Mouse (Mus musculus): ENCODE results near the gene Tet2.

Tet2 gene

DNA sequence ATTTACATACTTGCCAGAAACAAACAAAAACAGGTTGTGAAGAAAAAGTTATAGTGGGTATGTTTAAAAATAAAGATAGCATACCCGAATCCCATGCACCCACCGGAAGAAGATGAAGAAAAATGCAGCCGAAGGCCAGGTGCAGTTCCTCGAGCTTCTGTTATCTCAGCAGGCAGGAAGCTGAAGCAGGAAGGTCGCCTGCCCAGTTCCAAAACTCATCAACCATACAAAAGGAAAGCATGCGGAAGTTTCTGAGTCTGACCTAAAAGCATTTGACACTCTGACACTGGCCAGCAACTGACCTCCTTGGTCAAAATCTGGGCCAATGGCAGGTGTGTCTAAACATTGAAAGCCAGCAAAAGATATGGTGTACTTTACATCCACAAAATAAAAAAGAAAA, 26.8 kb downstream of the Tet2 start:
- DNase-seq (ENCODE audit: low spot score): no peak

DNA sequence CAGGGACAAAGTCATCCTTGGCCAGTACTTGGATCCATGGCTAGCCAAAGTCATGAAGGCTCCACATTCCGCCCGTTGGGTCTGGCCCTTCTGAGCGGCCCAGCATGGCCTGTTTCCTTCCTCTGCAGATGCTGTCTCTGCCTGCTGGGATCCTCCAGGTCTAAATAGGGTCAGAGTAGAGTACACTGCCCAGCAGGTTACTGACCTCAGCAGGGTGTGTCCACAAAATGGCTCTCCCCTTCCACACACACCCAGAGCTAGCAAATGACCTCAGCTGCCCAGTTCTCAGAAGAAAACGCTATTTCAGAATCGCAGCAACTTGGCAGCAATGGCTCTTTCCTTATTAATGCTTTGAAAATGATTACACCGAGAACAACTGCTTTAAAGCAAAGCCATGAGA, 27.5 kb downstream of the Tet2 start:
- DNase-seq (ENCODE audit: low spot score): no peak

DNA sequence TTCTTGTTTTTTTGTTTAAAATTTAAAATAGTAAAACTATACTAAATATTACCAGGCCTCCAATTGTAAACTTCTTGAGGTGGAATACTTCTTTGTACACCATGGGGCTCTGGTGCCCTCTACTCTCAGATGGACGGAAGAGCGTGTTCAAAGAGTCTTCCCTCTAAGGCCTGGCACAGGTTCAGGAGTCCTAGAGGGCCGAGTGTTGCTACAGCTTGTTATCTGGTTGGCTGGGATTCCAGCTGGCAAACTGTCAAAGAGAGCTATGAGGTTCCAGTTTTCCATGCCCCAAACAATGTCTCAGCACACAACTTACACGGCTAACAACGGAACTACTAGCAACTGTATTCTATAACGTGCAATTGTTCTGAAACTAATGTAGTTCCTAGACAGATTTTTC, 28.8 kb downstream of the Tet2 start:
- DNase-seq (ENCODE audit: low spot score): peak; percentile 61

DNA sequence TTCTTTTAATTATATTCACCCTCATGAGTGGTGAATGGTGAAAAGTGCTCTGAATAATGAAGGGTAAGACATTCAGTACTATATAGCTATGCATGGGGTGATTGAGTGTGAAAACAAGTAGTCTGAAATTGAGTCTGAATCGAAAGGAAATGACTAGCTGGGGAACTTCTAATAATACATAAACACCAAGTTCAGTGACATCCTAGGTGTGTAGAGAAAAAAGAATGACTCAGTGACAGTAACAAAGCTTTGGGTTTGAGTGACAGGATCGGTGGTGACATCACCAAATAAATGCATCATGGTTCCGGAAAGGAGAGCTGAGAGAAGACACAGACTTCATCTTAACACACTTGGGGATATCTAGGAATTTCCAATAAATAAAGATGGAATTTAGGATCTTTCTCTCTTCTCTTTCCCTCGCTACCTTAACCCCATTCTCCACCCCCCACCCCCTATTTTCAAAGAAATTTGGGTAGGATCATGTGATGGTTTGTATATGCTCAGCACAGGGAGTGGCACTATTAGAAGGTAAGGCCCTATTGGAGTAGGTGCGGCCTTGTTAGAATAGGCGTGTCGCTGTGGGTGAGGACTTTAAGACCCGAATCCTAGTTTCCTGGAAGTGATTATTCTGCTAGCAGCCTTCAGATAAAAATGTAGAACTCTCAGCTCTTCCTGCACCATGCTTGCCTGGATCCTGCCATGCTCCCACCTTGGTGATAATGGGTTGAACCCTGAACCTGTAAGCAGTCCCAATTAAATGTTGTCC, 29.6 kb downstream of the Tet2 start:
- no peak for DNase-seq (ENCODE audit: low spot score)

DNA sequence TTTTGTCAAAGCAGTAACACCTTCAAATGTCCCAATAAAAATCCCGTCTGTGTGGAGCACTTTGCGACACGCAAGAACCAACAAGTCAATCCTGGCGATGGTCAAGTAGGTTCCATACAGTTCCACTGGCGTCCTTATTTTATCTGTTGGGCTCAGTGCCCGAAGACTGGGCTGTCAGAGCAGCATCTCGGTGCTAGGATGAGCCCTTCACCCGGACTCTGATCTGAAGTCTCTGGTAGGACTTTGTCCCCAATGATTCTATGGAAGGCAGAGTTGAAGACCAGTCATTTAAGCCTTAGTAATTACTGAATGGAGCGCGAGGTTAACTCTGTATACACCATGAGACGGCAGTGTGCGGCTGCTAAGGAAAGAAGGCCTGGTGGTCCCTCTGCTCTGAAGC, 30.6 kb downstream of the Tet2 start:
- DNase-seq (ENCODE audit: low spot score): no peak

DNA sequence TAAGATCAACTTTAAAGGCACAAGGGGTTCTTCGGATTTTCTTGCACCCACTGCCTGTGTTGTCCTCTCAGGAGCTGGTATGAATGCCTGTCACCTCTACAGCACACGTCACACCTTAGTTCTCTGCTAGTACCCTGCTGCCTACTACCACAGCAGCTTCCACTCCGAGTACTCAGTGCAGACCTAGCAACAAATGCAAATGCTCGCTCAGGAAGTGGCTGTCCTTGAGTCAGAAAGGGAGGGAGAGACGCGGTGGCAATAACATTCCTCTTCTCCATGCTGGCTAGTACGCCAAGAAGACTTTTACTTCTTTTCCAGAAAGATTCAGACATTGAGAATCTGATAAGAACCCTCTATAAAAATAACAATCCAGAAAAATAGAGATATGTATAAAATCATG, 31.5 kb downstream of the Tet2 start:
- DNase-seq (ENCODE audit: low spot score): no peak

DNA sequence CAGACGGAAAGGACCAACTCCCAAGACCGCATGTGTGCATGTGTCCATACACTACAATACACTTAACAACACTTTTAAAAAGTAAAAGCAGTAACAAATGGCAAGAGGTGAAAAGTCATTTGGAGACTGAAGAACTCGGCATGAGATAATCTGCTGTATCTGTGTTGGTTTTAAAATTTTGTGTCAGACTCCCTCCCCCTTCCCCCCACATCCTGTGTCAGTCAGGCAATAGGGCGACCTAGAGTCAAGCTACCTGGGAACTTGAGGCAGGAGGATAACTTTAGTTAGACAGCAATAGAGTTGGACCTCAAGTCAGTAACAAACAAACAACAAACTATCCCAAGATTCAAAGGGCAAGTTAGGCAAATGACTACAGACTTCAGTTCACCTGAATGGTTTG, 34.6 kb downstream of the Tet2 start:
- no peak for DNase-seq (ENCODE audit: low spot score)

DNA sequence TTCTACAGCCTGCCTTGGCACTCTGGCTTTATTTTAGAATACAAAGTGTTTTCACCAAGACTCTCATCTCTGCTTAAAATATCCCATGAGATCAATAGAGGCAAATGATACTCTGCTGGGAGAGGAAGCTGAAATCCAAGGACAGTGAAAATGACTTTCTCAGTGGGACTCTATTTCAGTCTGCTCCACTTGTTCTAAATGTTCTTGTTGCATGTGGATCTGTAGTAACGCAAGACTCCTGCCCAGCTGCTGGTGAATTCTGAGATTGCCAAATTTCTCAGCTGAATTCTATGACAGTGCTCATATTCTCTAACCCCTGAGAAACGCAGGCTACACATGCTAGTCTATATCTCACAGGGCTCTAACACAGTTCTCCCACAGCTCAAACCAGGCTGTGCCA, 35.1 kb downstream of the Tet2 start:
- DNase-seq (ENCODE audit: low spot score): no peak

DNA sequence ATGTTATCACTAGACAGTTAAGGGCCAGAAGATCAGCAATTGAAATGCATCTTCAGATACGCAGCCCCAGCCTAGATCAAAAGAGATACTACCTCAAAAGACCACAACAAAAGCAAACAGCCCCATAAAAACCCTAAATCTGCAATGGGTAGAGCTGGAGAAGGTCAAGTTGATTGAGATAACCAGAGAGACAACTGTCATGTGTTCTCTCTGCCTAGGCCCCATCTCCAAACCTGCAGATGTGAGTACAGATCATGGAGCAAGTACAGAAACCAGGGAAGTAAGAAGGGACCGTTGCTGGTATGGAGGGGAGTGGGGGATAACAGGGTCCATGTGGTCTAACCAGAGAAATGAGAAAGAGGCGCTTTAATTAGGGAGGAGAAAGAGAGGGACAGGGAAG, 36.1 kb downstream of the Tet2 start:
- no peak for DNase-seq (ENCODE audit: low spot score)

DNA sequence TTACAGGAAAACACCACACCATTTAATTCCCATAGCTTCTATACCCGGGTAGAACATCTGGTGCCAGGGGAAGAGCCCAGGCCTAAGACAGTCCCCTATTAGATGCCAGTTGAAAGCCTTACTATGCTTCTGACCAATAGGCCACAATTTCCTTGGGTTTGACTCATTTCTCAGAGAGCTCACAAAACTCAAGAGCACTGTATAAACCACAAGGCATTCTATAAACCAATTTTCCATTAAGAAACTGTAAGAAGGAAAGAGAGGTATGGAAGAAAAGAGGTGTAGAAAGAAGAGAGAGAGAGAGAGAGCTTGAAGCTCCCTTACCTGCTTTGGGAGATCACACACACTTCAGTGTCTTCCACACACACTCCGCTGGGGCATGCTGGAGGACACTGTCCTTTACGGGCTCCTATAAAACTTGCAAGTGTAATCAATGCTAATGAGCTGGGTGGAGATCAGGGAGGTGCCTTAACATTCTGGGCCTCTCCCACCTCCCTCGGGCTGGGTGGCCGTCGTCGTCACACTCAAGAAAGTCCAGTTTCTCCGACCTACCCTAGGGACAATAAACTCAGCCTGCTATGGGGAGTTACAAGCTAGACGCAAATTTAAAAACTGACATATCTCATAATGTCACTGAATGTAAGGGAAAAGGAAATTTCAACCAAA, 38.5 kb downstream of the Tet2 start:
- no peak for DNase-seq (ENCODE audit: low spot score)

DNA sequence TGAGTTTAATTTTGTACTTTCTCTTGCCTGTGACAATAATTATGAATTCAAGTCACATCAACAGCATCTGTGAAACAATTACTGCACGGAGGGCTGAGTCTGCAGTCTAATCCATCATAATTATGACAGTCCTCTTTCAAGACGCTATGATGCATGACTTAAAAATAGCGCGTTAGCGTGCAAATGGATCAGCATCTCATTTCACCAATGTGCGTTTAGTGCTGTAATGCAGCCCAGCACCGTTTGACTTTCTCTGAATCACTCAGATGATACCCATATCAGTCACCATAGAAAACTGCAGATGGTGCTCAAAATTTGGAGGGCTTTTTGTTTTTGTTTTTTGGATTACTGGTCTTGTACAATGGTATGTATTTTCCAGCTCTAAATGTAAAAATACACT, 48.0 kb downstream of the Tet2 start:
- DNase-seq (ENCODE audit: low spot score): no peak

DNA sequence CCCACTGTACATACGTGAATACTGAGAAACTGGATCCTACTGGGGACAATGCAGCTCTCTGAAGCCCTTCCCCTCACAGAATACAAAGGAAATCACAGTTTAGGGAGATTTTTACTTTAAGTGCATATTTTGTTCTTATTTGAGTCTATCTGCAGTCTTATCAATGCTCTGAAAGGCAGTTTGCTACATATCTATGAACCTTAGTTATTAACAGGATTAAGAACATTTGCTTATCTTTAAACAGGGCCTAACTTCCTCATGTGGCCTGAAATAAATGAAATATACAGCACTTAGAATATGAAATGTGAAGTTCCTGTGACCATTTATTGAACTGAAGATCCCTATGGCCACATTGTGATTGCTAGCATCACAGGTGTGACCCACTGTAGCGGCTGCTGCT, 53.6 kb downstream of the Tet2 start:
- DNase-seq (ENCODE audit: low spot score): no peak

DNA sequence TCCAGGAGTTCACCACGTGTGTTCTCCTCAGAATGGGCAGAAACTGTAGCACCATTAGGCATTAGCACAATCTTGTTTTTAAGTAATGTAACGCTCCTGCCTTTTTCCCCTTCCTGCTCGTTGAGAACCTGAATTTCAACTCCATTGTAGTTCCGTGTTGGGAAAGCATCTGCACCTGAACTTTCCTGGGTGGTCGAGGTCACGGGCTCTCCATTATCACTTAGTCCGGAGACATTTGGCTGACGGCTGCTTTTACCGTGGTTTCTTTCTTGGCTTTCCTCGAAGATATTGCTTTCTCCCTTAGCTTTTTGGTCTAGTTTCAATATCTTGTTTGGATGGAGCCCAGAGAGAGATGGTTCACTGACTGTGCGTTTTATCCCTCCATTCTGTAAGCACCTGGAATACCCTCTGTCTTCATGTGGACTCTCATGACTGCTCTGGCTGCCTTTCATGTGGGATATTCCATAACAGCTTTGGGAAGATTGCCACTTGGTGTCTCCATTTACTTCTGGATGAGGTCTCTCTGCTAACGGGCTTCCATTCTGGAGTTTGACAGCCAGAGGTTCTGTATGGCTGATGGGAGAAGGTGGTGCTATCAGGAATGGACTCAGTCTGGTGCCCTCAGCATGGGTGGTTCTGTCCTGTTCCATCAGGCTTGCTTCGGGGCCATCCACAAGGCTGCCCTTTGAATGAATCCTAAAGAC, 56.8 kb downstream of the Tet2 start:
- DNase-seq (ENCODE audit: low spot score): no peak

DNA sequence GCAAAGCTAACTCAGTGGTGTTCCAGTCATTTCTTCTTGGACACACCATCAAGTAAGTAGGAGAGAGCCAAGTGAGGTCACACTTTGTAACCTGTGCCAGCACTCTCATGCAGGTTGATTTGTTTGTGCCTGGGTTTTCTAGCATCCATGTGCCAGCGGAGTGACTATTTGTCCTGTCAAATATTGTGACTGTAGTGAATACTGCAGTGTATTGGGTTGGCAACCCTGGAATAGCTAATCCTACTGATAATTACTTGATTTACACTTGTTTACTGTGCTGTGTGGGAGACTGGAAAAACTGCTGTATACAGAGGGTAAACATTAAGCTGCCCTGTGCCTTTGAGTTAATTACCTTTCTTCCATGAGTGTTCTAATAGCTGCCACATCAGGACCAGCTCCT, 62.1 kb downstream of the Tet2 start:
- DNase-seq (ENCODE audit: low spot score): no peak

DNA sequence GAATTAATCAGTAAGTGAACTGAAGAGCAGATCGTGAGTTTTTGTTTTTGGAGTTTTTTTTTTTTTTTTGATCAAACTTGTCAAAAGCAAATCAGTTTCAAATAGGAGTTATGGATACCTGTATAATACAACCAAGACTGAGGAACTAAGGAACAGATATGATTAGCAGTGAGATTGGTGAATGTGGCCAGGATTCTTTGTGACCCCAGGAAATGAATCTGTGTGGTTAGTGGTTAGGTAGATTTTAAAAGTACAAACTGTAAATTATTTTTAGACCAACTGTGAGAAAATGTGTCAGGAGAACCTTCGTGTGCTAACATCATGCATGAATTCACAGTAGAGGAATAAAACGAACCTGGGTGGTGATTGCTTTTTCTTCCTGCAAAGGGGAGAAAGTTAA, 66.0 kb downstream of the Tet2 start:
- DNase-seq (ENCODE audit: low spot score): no peak

DNA sequence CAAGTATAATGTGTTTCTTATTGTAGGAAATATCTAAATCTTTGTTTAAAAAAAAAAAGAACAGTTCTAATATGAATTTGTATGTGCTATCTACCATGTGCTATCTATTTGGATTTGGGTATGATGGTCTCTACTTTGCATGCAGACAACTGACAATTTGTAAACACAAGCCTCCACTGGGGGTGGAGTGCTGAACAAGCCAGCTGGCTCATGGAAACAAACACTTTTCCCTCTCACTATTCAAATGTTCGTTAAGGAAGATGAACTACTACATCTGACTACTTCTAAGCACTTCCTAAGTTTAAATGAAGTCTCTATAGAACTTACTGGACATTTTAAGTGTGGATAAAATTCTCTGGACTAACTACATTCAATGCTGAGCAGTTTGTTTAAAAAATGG, 71.2 kb downstream of the Tet2 start:
- DNase-seq (ENCODE audit: low spot score): no peak

DNA sequence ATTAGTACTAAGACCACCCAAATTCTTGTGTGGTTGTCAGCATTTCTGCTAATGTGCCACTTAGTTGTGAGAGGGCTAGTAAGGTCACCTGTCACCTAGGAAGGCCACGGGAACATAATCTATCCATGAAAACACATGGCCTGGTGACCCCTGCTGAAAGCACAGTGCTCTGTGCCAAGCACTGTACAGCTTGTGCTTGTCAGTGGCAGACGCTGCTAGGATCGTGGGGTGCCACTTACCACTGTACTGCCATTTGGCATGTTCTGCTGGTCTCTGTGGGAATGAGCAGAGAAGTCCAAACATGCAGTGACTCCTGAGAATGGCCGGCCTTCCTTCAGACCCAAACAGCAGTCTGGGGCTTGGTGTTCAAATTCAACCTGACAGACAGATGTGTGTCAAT, 73.8 kb downstream of the Tet2 start:
- no peak for DNase-seq (ENCODE audit: low spot score)

DNA sequence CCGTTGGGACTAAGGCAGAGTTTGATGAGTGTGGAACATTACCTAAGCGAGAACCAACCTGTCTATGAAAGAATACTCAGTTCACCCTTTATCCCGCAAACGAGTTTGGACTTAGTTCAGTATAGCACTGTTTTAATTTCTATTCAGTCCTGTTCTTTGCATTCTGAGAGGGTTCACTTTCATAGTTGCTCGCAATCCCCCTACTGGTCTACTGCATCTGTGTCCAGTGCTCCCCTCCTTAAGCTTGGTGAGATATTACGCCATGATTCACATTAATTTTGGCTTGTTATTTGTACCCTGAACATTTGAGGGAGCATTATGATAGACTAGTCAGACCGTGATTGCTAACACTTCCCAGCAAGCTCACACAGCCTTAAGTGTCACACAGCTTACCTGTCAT, 76.1 kb downstream of the Tet2 start:
- no peak for DNase-seq (ENCODE audit: low spot score)

DNA sequence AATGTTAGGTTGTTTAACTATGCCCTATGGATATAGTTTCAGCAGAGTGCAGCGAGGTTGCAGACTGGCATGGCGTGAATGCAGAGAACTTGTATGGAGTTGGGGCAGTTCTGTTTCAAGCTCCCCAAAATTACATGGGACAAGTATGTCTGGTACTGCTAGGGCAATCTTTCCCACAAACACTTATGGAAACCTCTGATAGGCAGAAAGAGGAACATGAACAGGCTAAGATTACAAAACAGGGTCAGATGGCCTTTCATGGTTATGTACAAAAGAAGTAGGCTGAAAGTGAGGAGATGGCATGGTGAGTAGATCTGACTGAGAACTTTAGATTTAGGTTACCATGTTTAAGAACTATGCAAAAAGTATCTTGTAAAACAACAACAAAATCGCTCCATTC, 81.7 kb downstream of the Tet2 start:
- no peak for DNase-seq (ENCODE audit: low spot score)

DNA sequence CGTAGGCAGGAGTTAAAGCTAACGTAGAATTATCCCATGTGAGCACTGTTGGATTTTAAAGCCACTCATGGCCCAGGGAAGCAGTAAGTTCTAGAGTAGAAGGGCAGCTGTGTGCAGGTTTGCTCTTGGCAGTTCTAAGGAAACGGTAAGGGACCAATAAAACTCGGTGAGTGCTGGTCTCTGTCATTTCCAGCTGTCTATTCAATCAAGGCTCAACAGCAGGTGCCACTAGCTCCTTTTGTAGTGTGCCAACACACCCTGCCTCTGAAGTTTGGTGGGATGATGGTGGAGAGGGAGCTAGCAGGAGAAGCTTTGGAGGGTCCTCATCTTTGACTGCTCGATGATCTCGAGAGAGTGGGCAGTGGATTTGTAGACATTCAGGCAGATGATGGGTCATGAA, 82.5 kb downstream of the Tet2 start:
- DNase-seq (ENCODE audit: low spot score): no peak

DNA sequence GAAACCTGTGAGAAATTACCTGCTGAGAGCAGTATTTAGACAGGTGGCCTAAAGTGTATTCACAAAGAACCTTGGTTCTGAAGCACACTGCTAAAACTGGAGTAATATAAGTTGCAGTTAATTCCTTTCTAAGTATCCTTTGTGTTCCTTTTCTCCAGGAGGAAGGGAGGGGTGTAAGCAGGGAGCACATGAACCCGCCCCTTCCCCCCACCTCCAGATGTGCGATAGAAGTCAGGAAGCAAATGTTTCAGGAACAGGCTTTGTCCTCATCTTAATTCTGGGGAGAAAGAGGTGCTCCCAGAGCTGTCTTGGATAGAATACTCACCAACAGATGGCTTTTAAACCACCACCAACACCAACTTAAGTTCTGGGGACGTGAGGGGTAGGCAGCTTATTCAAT, 82.9 kb downstream of the Tet2 start:
- DNase-seq (ENCODE audit: low spot score): no peak

DNA sequence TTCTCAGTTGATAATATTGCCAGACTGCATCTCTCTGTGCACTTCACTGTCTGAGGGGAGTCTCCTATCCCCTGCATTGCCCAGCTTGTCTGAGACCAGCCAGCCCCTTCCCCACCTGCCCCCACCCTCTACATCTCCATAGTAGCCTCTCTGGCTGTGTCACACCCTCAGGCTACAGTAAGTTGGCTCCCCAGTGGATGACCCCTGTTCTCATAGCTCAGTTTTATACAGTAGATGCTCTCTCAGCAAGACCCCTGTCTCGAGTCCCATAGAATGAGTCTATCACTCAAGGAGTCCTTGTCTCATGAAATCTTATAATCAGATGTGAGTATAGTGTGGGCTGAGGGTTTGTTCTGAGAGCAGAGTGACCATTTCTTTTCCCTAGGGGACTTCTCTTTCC, 85.8 kb downstream of the Tet2 start:
- DNase-seq (ENCODE audit: low spot score): no peak

DNA sequence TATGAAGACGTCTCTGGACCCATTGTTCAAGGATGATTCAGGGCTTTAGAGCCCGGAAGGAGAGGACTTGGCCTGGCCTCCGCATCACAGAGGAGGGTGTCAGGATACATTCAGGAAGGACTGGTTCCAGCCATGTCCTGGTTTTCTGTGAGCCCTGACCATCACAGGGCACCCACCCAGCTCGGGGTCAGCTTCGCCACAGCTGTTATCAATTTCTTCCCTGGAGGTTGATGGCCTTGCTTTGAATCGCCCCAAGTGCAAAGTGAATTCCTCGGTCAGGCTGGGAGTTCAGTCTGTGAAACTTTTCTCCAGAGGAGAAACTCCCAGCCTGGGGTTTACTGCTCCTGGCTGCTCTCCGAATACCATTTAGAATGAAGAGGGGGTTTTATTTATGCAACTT, 91.0 kb downstream of the Tet2 start:
- peak; percentile 24 for DNase-seq (ENCODE audit: low spot score)

DNA sequence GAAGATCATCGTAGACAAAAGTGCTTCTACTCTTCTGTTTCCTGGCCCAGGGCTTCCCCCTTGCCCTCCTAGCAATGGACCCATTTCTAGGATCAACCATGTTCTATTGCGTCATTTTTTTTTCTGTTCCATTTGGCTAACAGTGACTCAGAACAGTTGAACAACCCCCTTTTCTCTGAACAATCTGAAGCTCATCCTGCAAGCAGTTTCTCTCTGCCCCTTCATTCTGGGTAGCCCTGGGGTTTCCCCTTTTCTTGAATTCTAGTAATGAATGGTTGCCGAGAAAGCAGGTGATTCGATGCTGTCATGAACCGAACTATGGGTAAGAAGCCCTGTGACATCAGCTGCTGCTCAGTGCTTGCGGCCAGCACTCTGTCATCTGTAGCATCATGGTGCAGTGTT, 108.0 kb downstream of the Tet2 start:
- DNase-seq (ENCODE audit: low spot score): no peak
